Mouse (Mus musculus) heart, embryonic 15.5 days (tissue): ENCODE results near the gene Nanos3. TPM values are rescaled to one million over a fixed set of nuclear protein-coding genes. Genes with fewer than 3 reads are reported as not detected.

Experiments
- ATAC-seq: fragments of 200-750 bp; cut with Nextera tagmentation; replicated peaks from 2 replicates; pipeline ENCODE4 v1.8.0; 2017; ENCODE audit warnings: low read depth, moderate TSS enrichment; ENCODE audit not compliant: insufficient number of reproducible peaks, insufficient read depth, low FRiP score
- H3K27ac ChIP-seq: fragments of 300-500 bp; sonication (generic); 2 replicates; pipeline ENCODE4 v1.5.1; 2015; ENCODE audit warnings: mild to moderate bottlenecking, inconsistent platforms
- H3K27me3 ChIP-seq: fragments of 300-500 bp; sonication (generic); 2 replicates; pipeline ENCODE4 v1.6.1; 2015; ENCODE audit warnings: inconsistent platforms
- H3K36me3 ChIP-seq: fragments of 300-500 bp; sonication (generic); 2 replicates; pipeline ENCODE4 v1.6.1; 2015; ENCODE audit warnings: mild to moderate bottlenecking, inconsistent platforms
- H3K4me1 ChIP-seq: fragments of 300-500 bp; sonication (generic); replicated peaks from 2 replicates; pipeline ENCODE4 v1.6.1; 2015; ENCODE audit warnings: inconsistent platforms
- H3K4me2 ChIP-seq: fragments of 300-500 bp; sonication (generic); 2 replicates; pipeline ENCODE4 v1.6.1; 2015; ENCODE audit warnings: inconsistent platforms, mild to moderate bottlenecking, moderate library complexity
- H3K4me3 ChIP-seq: fragments of 300-500 bp; sonication (generic); 2 replicates; pipeline ENCODE4 v1.5.1; 2015; ENCODE audit warnings: mild to moderate bottlenecking, inconsistent platforms
- H3K9ac ChIP-seq: fragments of 300-500 bp; sonication (generic); 2 replicates; pipeline ENCODE4 v1.6.1; 2015; ENCODE audit warnings: mild to moderate bottlenecking, inconsistent platforms
- H3K9me3 ChIP-seq: fragments of 300-500 bp; sonication (generic); replicated peaks from 2 replicates; pipeline ENCODE4 v1.6.1; 2016; ENCODE audit warnings: inconsistent platforms
- WGBS: fragments of 180-500 bp; shearing (Covaris S2); methylation state at CpG from one replicate; pipeline ENCODE4 v1.1.7; 2015; ENCODE audit warnings: mixed read lengths; 5-methylcytosine and 5-hydroxymethylcytosine counted together
- polyA plus RNA-seq: library from polyadenylated mRNA; unstranded; fragments of >200 nt; fragmentation: Nextera tagmentation; extraction: Ambion mirVana; gene quantifications from 2 replicates; pipeline ENCODE4 v1.2.1, GENCODE M21; 2015

Gene Nanos3
- polyA plus RNA-seq, 1 experiment from 2014 or later: 1.4 TPM

DNA sequence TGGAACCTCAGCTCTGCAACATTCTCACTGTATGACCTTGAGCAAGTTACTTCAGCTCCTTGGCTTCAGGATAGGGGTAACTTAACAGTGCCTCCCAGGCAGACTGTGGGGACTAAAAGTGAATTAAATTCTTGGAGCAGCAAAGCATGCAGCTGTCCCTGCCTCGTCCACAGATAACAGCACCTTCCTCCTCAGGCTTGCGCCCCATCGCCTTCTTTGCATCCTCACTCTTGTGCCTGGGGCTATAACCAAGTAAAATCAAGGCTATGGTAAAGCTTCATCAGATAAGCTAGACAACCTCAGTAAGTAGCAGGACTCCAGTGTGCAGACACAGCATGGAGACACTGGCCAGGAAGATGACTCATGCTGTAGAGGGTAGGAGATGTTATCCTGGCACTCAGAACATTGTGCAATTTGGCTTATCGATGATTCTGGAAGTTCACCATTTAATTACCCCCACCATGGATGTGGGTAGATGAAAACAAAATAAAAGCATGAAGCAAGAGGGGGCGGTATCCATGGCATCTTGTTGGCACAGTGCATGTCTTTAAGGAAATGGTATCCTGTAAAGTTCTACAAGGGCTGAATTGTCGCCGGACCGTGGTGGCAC is 40.3 kb downstream of the Nanos3 start:
- WGBS: 89% methylated on average over 8 of the region's 8 CpGs
- Histone ChIP-seq H3K27me3 (no peaks in the 10 kb centered on the region), H3K27ac (no peak overlapping the region), H3K9ac (no peak overlapping the region), H3K36me3 (peaks cover 40% of the 10 kb centered on the region), H3K4me1 (peaks cover 22% of the 10 kb centered on the region), H3K9me3 (no peaks in the 10 kb centered on the region), H3K4me3 (no peak overlapping the region), H3K4me2 (no peak overlapping the region)
- no peak for ATAC-seq

DNA sequence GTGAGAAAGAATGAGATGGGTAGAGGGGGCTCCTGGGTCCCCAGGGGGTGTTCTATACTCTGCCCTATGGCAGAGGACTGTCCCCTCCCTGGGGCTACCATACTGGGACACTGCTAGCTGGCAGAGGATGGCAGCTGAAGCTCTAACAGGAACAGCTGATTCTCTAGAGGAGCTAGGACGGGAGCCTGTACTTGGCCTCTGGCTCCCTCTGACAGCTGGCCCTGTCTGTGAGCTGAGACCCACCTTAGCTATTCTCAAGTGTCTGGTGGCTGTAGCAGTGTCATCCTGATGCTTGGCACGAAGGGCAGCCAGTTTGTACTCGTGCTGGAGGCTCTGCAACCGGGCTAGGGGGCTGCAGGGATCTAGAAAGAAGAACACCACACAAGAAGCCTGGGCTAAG is 44.2 kb downstream of the Nanos3 start:
- no peak overlapping the region for H3K4me3 ChIP-seq
- no peaks in the 10 kb centered on the region for H3K9me3 ChIP-seq
- H3K36me3 ChIP-seq: peaks cover 77% of the 10 kb centered on the region
- H3K27me3 ChIP-seq: no peaks in the 10 kb centered on the region
- H3K4me1 ChIP-seq: no peaks in the 10 kb centered on the region; the same call in 1 of the 2 replicates
- no peak overlapping the region for H3K4me2 ChIP-seq
- H3K27ac ChIP-seq: no peak overlapping the region
- ATAC-seq: no peak
- H3K9ac ChIP-seq: no peak overlapping the region
- 76% methylated on average over 4 of the region's 4 CpGs for WGBS

- Histone ChIP-seq H3K27me3 (no peaks in the 10 kb centered on the region), H3K4me2 (no peak overlapping the region), H3K9ac (no peak overlapping the region), H3K4me3 (no peak overlapping the region), H3K27ac (no peak overlapping the region), H3K36me3 (peaks cover 91% of the 10 kb centered on the region), H3K9me3 (no peaks in the 10 kb centered on the region), H3K4me1 (no peaks in the 10 kb centered on the region)
- ATAC-seq: no peak
- WGBS: 88% methylated on average over 3 of the region's 3 CpGs
These were observed 47.2 kb downstream of the Nanos3 start for GRCm38 (mm10) chr8:84137848-84138247.

DNA sequence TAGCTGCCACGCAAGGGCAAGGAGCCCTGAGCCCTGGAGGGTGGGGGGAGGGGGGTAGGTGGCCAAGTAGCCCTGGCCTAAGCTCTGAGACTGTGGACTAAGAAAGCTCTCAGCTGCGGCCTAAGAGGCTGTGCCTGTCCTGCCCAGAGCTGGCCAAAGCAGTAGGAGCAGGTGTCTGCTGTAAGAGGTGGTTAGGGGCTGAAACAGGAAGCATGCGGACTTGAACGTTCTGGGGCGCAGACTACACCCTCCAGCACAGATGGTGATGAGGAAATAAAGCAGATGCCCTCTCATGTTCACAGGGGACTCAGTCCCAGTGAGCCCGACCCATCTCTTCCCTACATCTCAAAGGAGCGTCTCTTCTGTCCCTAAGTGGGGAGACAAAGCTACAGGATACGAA is 52.8 kb downstream of the Nanos3 start:
- no peak for ATAC-seq
- peaks cover 4% of the 10 kb centered on the region; the same call in 1 of the 2 replicates for H3K4me1 ChIP-seq
- H3K27ac ChIP-seq: no peak overlapping the region
- H3K4me3 ChIP-seq: no peak overlapping the region
- H3K9me3 ChIP-seq: no peaks in the 10 kb centered on the region
- no peak overlapping the region for H3K4me2 ChIP-seq
- peaks cover 49% of the 10 kb centered on the region for H3K36me3 ChIP-seq
- 72% methylated on average over 8 of the region's 8 CpGs for WGBS
- peaks cover 11% of the 10 kb centered on the region; the same call in 1 of the 2 replicates for H3K27me3 ChIP-seq
- no peak overlapping the region for H3K9ac ChIP-seq

DNA sequence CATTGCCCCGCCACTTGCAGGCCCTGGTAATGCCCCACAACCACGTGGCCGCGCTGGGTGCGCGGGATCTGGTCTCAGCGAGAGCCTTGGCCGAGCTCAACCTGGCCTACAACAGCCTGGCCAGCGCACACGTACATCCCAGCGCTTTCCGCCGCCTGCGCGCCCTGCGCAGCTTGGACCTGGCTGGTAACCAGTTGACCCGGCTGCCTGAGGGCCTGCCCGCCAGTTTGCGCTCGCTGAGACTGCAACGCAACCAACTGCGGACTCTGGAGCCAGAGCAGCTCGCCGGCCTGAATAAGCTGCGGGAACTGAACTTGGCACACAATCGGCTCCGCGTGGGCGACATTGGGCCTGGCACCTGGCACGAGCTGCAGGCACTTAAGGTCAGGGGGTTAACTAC is 54.2 kb downstream of the Nanos3 start:
- ATAC-seq: no peak
- Histone ChIP-seq H3K27me3 (peaks cover 11% of the 10 kb centered on the region; the same call in 1 of the 2 replicates), H3K4me1 (peaks cover 4% of the 10 kb centered on the region; the same call in 1 of the 2 replicates), H3K9ac (no peak overlapping the region), H3K27ac (no peak overlapping the region), H3K4me3 (no peak overlapping the region), H3K9me3 (no peaks in the 10 kb centered on the region), H3K4me2 (no peak overlapping the region), H3K36me3 (peaks cover 34% of the 10 kb centered on the region)
- WGBS: 44% methylated on average over 30 of the region's 30 CpGs

GRCm38 (mm10) chr8:84128277-84128676 is 56.7 kb downstream of the Nanos3 start:
- no peak overlapping the region for H3K27ac ChIP-seq
- H3K4me1 ChIP-seq: peaks cover 4% of the 10 kb centered on the region; the same call in 1 of the 2 replicates
- no peaks in the 10 kb centered on the region for H3K9me3 ChIP-seq
- WGBS: 43% methylated on average over 8 of the region's 8 CpGs
- ATAC-seq: no peak
- H3K4me3 ChIP-seq: no peak overlapping the region
- H3K27me3 ChIP-seq: peaks cover 11% of the 10 kb centered on the region; the same call in 1 of the 2 replicates
- no peak overlapping the region for H3K9ac ChIP-seq
- no peak overlapping the region for H3K4me2 ChIP-seq
- peaks cover 11% of the 10 kb centered on the region; the same call in 1 of the 2 replicates for H3K36me3 ChIP-seq

DNA sequence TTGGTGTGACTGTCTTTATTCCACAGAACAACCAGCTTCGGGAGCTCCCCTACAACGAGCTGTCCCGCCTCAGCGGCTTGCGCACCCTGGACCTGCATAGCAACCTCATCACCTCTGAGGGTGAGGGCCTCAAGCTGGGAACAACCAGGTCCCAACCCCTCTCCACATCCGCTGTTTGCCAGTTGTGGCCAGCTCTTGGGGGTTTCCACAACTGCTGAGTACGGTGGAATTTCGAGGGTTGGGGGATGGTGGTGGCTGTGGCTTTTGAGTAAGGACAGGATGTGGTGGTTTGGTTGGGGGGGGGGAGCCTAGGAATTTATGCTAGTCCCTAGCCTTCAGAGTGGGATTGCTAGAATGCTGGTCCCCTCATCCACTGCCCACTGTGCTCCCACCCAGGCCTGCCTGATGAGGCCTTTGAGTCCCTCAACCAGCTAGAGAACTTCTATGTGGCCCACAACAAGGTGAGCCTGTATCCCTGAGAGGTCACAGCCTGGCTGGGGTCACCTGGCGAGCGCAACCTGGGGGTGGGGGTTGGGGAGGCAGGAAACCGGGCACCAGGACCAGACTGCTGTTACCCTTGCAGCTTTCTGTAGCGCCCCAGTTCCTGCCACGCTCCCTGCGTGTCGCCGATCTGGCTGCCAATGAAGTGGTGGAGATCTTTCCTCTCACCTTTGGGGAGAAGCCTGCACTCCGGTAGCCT is 57.7 kb downstream of the Nanos3 start:
- Histone ChIP-seq H3K4me3 (no peak overlapping the region), H3K27ac (no peak overlapping the region), H3K9me3 (no peaks in the 10 kb centered on the region), H3K27me3 (peaks cover 11% of the 10 kb centered on the region; the same call in 1 of the 2 replicates), H3K9ac (no peak overlapping the region), H3K4me1 (peaks cover 4% of the 10 kb centered on the region; the same call in 1 of the 2 replicates), H3K4me2 (no peak overlapping the region), H3K36me3 (0 out of 2 replicates have a peak, but pooled peaks cover 3% of the 10 kb centered on the region)
- WGBS: 54% methylated on average over 17 of the region's 17 CpGs
- no peak for ATAC-seq

GRCm38 (mm10) chr8:84126742-84127141 is 58.3 kb downstream of the Nanos3 start:
- H3K4me3 ChIP-seq: no peak overlapping the region
- no peaks in the 10 kb centered on the region for H3K9me3 ChIP-seq
- ATAC-seq: no peak
- peaks cover 11% of the 10 kb centered on the region; the same call in 1 of the 2 replicates for H3K27me3 ChIP-seq
- H3K9ac ChIP-seq: no peak overlapping the region
- peaks cover 4% of the 10 kb centered on the region; the same call in 1 of the 2 replicates for H3K4me1 ChIP-seq
- WGBS: 61% methylated on average over 2 of the region's 2 CpGs
- no peak overlapping the region for H3K4me2 ChIP-seq
- no peak overlapping the region for H3K27ac ChIP-seq
- no peaks in the 10 kb centered on the region for H3K36me3 ChIP-seq

DNA sequence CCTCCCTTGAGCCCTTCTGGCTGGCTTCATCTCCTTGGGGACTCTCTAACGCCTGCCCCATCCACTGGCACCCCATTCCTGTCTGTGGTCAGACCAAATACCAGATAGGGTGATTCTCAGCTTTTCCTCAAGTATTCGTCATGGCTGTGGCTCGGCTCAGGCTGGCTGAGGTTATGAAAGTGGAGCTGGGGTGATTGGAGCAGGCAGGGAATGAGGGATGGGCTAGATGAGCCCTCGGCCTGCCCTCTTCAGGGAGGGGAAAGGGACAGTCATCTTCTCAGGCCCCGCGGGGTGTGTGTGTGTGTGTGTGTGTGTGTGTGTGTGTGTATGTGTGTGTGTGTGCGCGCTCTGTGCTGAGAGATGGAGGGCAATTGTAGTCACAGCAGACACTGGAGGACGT is 59.4 kb downstream of the Nanos3 start, which contains the start of gene Podnl1:
Gene Podnl1, plus strand, starts transcription at position 334 of the 400 bp plus-strand sequence.
- ATAC-seq: no peak
- no peak within 1 kb of the TSS for H3K4me3 ChIP-seq
- no peak within 1 kb of the TSS for H3K4me2 ChIP-seq
- peaks cover 2% of the 10 kb centered on the region; the same call in 1 of the 2 replicates for H3K4me1 ChIP-seq
- no peaks in the 10 kb centered on the region for H3K36me3 ChIP-seq
- H3K27me3 ChIP-seq: peaks cover 6% of the 10 kb centered on the region; the same call in 1 of the 2 replicates
- H3K27ac ChIP-seq: no peak within 1 kb of the TSS
- no peak within 1 kb of the TSS for H3K9ac ChIP-seq
- H3K9me3 ChIP-seq: no peaks in the 10 kb centered on the region
- 51% methylated on average over 9 of the region's 9 CpGs for WGBS
